Mouse (Mus musculus) limb, embryonic 15.5 days (tissue): ENCODE measurements at regions not wholly inside any gene's neighbourhood (a gene's known extent, or its start where the extent isn't known, plus 50 kb on each side); places are given as distances from the start of the nearest gene placed in this dataset.

Experiments
- ATAC-seq: fragments of 200-750 bp; cut with Nextera tagmentation; 2 replicates; pipeline ENCODE4 v1.8.0; 2017; ENCODE audit warnings: low read depth, moderate TSS enrichment; ENCODE audit not compliant: insufficient number of reproducible peaks, low FRiP score, low TSS enrichment
- H3K27ac ChIP-seq: fragments of 300-500 bp; sonication (generic); 2 replicates; pipeline ENCODE4 v1.5.1; 2015; ENCODE audit warnings: moderate library complexity, mild to moderate bottlenecking, inconsistent platforms
- H3K27me3 ChIP-seq: fragments of 300-500 bp; sonication (generic); 2 replicates; pipeline ENCODE4 v1.6.1; 2015; ENCODE audit warnings: inconsistent platforms
- H3K36me3 ChIP-seq: fragments of 300-500 bp; sonication (generic); 2 replicates; pipeline ENCODE4 v1.6.1; 2015; ENCODE audit warnings: inconsistent platforms
- H3K4me1 ChIP-seq: fragments of 300-500 bp; sonication (generic); 2 replicates; pipeline ENCODE4 v1.6.1; 2015; ENCODE audit warnings: inconsistent platforms
- H3K4me2 ChIP-seq: fragments of 300-500 bp; sonication (generic); 2 replicates; pipeline ENCODE4 v1.6.1; 2015; ENCODE audit warnings: mild to moderate bottlenecking, inconsistent platforms
- H3K4me3 ChIP-seq: fragments of 300-500 bp; sonication (generic); 2 replicates; pipeline ENCODE4 v1.5.1; 2015; ENCODE audit warnings: mild to moderate bottlenecking, inconsistent platforms
- H3K9ac ChIP-seq: fragments of 300-500 bp; sonication (generic); 2 replicates; pipeline ENCODE4 v1.6.1; 2015; ENCODE audit warnings: inconsistent platforms
- H3K9me3 ChIP-seq: fragments of 300-500 bp; sonication (generic); 2 replicates; pipeline ENCODE4 v1.6.1; 2016; ENCODE audit warnings: inconsistent platforms
- WGBS: fragments of 180-500 bp; shearing (Covaris S2); methylation state at CpG from one replicate; pipeline ENCODE4 v1.1.7; 2015; 5-methylcytosine and 5-hydroxymethylcytosine counted together

DNA sequence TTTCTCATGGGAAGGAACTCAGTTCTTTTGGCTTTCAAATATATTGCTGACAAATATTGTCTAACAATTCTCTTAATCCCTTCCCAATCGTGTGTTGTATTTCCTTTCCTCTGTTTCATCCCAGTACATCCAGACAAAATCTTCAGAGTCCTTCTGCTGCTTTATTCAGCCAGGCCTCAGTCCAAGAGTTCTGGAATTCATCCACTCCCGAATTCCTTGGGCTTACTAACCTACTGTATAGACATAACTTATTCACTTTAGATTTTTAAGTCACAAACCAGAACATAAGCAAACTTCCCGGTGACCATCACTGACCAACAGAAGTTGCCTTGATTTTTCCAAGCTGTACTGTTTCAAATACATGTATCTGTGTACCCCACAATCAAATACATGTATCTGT lies 90.9 kb upstream of the Kitl start:
- no peak for ATAC-seq
- Histone ChIP-seq H3K27me3 (no peaks in the 10 kb centered on the region), H3K27ac (no peak overlapping the region), H3K36me3 (no peaks in the 10 kb centered on the region), H3K4me1 (0 out of 2 replicates have a peak, but pooled peaks cover 3% of the 10 kb centered on the region), H3K4me3 (no peak overlapping the region), H3K4me2 (no peak overlapping the region), H3K9ac (no peak overlapping the region), H3K9me3 (no peaks in the 10 kb centered on the region)
- WGBS = 60% methylated on average over 3 of the region's 3 CpGs

DNA sequence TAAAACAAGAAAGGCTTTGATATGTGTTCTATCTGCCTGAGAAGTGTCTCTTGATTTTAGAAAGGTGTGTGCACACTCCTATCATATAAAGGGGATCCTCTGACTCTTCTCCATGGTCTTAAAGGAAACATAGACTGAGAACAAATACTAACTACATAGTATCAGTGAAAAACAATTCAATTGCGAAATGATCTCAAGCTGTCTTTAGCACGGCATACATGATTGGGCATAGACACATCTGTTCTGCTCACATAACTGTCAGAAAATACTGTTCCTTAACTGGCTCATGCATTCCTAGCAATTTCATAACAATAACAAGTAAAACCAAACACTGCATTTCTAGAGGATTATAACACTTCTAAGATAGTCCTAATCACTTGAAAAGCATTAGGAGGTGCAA lies 95.5 kb upstream of the Kitl start:
- no peak for ATAC-seq
- Histone ChIP-seq H3K9ac (no peak overlapping the region), H3K4me1 (no peaks in the 10 kb centered on the region), H3K4me3 (no peak overlapping the region), H3K9me3 (no peaks in the 10 kb centered on the region), H3K27me3 (no peaks in the 10 kb centered on the region), H3K4me2 (no peak overlapping the region), H3K36me3 (no peaks in the 10 kb centered on the region), H3K27ac (no peak overlapping the region)
- WGBS = 83% methylated on average over 2 of the region's 2 CpGs

GRCm38 (mm10) chr10:99918567-99919320 lies 96.7 kb upstream of the Kitl start:
- Histone ChIP-seq H3K9ac (no peak overlapping the region), H3K27me3 (no peaks in the 10 kb centered on the region), H3K4me3 (no peak overlapping the region), H3K9me3 (no peaks in the 10 kb centered on the region), H3K4me2 (no peak overlapping the region), H3K36me3 (no peaks in the 10 kb centered on the region), H3K27ac (no peak overlapping the region), H3K4me1 (no peaks in the 10 kb centered on the region)
- no peak for ATAC-seq
- WGBS = 87% methylated on average over 7 of the region's 7 CpGs

GRCm38 (mm10) chr10:99913846-99914187 lies 101.6 kb upstream of the Kitl start:
- ATAC-seq = no peak
- peak overlapping the region; percentile 27; the same call in 1 of the 2 replicates for H3K4me2 ChIP-seq
- H3K9ac ChIP-seq = no peak overlapping the region
- H3K36me3 ChIP-seq = no peaks in the 10 kb centered on the region
- no peaks in the 10 kb centered on the region for H3K27me3 ChIP-seq
- 80% methylated on average over 4 of the region's 4 CpGs for WGBS
- H3K4me3 ChIP-seq = no peak overlapping the region
- H3K27ac ChIP-seq = no peak overlapping the region
- H3K9me3 ChIP-seq = no peaks in the 10 kb centered on the region
- H3K4me1 ChIP-seq = no peaks in the 10 kb centered on the region; the same call in 1 of the 2 replicates

- no peak for ATAC-seq
- Histone ChIP-seq H3K4me3 (peak overlapping the region; percentile 30), H3K9ac (no peak overlapping the region)
Observed at GRCm38 (mm10) chr10:99913001-99913845, 102.2 kb upstream of the Kitl start.

GRCm38 (mm10) chr10:99910011-99910723 lies 105.3 kb upstream of the Kitl start:
- Histone ChIP-seq H3K4me3 (no peak overlapping the region), H3K9ac (no peak overlapping the region), H3K4me2 (no peak overlapping the region), H3K4me1 (no peaks in the 10 kb centered on the region; the same call in 1 of the 2 replicates), H3K36me3 (no peaks in the 10 kb centered on the region), H3K27ac (no peak overlapping the region), H3K9me3 (no peaks in the 10 kb centered on the region), H3K27me3 (no peaks in the 10 kb centered on the region)
- ATAC-seq = no peak
- WGBS = 51% methylated on average over 4 of the region's 4 CpGs

More at GRCm38 (mm10) chr10:99913001-99913845, 102.2 kb upstream of the Kitl start:
- H3K27ac ChIP-seq = no peak overlapping the region
- peak overlapping the region; percentile 27 for H3K4me2 ChIP-seq
- H3K27me3 ChIP-seq = no peaks in the 10 kb centered on the region
- H3K4me1 ChIP-seq = no peaks in the 10 kb centered on the region; the same call in 1 of the 2 replicates
- no peaks in the 10 kb centered on the region for H3K36me3 ChIP-seq
- WGBS = 39% methylated on average over 20 of the region's 20 CpGs
- H3K9me3 ChIP-seq = no peaks in the 10 kb centered on the region

GRCm38 (mm10) chr10:99908044-99908443 lies 107.4 kb upstream of the Kitl start:
- Histone ChIP-seq H3K4me1 (no peaks in the 10 kb centered on the region; the same call in 1 of the 2 replicates), H3K36me3 (no peaks in the 10 kb centered on the region), H3K4me3 (no peak overlapping the region), H3K9me3 (no peaks in the 10 kb centered on the region), H3K4me2 (no peak overlapping the region), H3K9ac (no peak overlapping the region), H3K27ac (no peak overlapping the region), H3K27me3 (no peaks in the 10 kb centered on the region)
- WGBS = 85% methylated on average over 4 of the region's 4 CpGs
- ATAC-seq = no peak

- Histone ChIP-seq H3K36me3 (no peaks in the 10 kb centered on the region), H3K9me3 (no peaks in the 10 kb centered on the region), H3K4me2 (no peak overlapping the region), H3K27me3 (no peaks in the 10 kb centered on the region), H3K9ac (no peak overlapping the region), H3K4me3 (no peak overlapping the region), H3K4me1 (no peaks in the 10 kb centered on the region), H3K27ac (no peak overlapping the region)
- WGBS = 68% methylated on average over 6 of the region's 6 CpGs
- no peak for ATAC-seq
Observed at GRCm38 (mm10) chr10:99906778-99907435, 108.5 kb upstream of the Kitl start.

DNA sequence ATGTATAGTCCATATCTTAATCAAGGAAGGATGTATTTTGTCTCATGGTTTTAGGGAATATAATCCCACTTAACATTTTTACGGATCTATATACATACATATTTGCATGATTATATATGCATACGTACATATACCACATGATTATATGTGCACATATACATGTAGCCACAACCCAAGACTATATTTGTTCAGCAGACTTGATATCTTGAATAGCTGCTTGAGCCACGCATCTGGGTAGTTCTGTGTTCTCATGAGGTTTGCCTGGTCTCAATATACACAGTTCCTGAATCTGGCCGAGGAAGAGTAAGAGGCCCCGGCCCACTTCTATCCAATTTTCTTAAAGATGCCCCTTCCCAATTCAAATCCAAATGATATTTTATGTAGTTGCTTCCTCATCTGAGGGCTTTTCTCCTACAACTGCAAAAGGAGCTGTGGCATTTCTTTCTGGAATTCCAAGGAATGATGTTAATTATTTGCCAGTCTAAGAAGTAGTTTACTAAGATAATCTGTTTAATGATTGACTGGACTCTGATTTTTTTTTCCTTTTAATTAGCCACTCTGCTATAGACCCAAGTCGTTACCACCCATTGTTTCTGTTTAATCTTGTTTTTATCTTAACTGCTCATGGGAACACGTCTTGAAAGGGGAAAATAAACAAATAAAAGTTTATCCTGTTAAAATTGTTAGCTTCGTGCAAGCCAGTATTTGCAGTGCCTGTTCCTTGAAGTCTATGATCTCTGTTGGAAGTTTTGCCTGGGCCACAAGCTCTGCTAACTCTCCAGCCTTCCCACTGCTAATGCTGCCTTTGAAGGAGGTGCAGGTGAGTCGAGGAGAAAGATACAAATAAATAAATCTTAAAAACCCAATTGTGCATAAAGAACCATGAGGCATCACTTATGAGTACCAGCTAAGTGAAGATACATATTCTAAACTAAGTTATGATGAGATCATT lies 112.9 kb upstream of the Kitl start:
- H3K27ac ChIP-seq = no peak overlapping the region
- no peaks in the 10 kb centered on the region for H3K4me1 ChIP-seq
- no peak overlapping the region for H3K4me3 ChIP-seq
- H3K27me3 ChIP-seq = no peaks in the 10 kb centered on the region
- no peaks in the 10 kb centered on the region for H3K36me3 ChIP-seq
- no peak overlapping the region for H3K4me2 ChIP-seq
- no peaks in the 10 kb centered on the region for H3K9me3 ChIP-seq
- ATAC-seq = no peak
- 62% methylated on average over 9 of the region's 9 CpGs for WGBS
- no peak overlapping the region for H3K9ac ChIP-seq

DNA sequence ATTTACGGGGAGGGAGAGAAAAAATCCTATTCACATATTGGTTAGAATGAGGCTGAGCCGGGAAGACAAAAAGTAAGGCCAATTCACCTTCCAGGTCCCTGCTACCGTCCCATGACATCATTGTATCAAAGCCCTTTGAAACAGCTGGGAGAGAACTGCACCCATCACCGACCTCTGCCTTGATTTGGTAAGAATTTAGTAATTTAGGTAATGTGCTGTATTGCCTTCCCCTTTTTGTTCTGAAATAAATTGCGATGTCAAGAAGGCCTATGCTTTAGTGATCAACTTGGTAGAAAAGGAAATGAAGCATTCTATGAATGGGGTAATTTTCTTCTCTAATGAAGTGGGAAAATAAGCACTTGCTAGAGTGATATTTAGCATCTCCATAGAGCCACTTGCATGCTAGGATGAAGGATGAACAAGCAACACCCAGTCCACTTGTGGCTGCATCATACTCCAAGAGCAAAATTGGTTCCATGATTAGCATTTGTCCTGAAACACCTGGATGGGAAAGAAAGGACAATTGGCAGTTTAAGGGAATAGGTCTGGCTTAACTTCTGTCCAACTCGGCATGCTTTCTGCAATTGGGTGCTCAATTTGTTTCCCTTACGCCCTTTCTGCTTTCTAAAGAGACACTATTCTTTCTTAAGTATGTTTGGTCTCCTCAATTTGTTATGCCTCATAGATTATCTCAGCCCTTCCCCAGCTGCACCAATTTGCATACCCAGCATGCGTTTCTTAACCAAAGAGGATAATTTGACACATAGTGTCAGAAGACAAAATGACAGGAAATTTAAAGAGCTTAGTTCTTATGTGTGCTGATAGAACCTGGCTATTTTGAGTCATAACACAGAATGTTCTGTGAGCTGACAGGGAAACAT lies 114.2 kb upstream of the Kitl start:
- no peak for ATAC-seq
- Histone ChIP-seq H3K27ac (no peak overlapping the region), H3K9ac (no peak overlapping the region), H3K4me1 (no peaks in the 10 kb centered on the region), H3K27me3 (no peaks in the 10 kb centered on the region), H3K4me2 (no peak overlapping the region), H3K4me3 (no peak overlapping the region), H3K36me3 (no peaks in the 10 kb centered on the region), H3K9me3 (no peaks in the 10 kb centered on the region)
- WGBS = 81% methylated on average over 8 of the region's 8 CpGs
